Mouse (Mus musculus): ENCODE data around the gene 1700025G04Rik. TPM values are rescaled to one million over a fixed set of nuclear protein-coding genes. Genes with fewer than 3 reads are reported as not detected.

Gene 1700025G04Rik
- polyA plus RNA-seq, 2 experiments = 1.2 to 2.1 TPM

DNA sequence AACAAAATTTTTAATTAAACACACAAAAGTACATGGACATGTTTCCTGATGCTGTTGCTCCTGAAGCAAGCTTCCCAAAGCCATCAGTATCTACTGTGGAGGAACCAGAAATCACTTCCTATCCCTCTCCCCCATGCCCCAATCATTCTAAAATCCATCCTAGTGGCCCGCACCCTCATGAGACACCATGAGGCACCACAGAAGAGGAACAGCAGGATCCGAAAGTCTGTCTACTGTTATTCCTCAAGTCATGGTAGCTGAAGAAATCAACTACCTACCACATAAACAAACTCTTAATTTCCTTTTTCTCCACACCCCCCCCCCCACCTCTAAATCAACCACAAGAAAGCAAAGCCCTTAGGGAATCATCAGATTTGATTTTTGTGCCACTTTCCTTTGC lies 46.5 kb downstream of the 1700025G04Rik start:
- TF ChIP-seq CTCF (IDR thresholded peaks at IDR 0.05; ENCODE audit: low read depth) (no peak), EP300 (IDR thresholded peaks at IDR 0.05; ENCODE audit: low read depth) (no peak)
- H3K4me2 ChIP-seq (ENCODE audit: low read depth) = no peak overlapping the region
- H3K27ac ChIP-seq = no peak overlapping the region
- peaks cover 0 to 2% of the 10 kb centered on the region in 2 experiments; a peak in 1 of 4 replicates for H3K4me1 ChIP-seq (replicated peaks; ENCODE audit: control insufficient read depth in 2 of 2, insufficient read depth in 2 of 2, low read length in 1 of 2)
- no peaks in the 10 kb centered on the region for H3K36me3 ChIP-seq (replicated peaks; ENCODE audit: control insufficient read depth, insufficient read depth, low read depth)
- no peak overlapping the region for H3K4me3 ChIP-seq (ENCODE audit: insufficient read depth in 1 of 2, low read depth in 2 of 2, low read length in 2 of 2)
- DNase-seq (ENCODE audit: low read depth in 3 of 3, low spot score in 3 of 3) (no peak), ATAC-seq (ENCODE audit: insufficient read depth) (no peak)
- no peaks in the 10 kb centered on the region for H3K9me3 ChIP-seq (ENCODE audit: control insufficient read depth, low read length)
- WGBS (ENCODE audit: insufficient replicate concordance) = 59% methylated on average over 2 of the region's 2 CpGs
- no peak overlapping the region for H3K9ac ChIP-seq (replicated peaks)
- H3K27me3 ChIP-seq (ENCODE audit: control insufficient read depth, insufficient read depth, low read length) = no peaks in the 10 kb centered on the region

DNA sequence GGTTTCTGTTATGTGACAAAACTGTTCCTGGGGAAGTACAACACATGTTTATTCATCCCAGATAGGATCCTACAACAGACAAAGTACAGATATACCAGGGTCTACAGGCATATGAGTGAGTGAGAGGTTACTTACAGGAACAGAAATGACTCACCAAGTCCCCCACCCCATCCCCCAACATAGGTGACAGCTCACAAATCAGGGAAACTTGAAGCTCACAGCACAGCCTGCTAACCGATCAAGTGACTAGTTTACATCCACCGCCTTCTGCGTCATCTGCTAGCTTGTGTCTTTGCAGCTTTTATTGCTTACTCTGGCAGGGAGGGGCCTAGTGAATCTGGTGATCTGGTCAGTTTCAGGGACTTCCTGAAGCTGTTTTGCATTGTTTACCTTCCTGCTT lies 47.5 kb downstream of the 1700025G04Rik start:
- Histone ChIP-seq H3K27ac (no peak overlapping the region), H3K4me1 (replicated peaks; ENCODE audit: control insufficient read depth in 2 of 2, insufficient read depth in 2 of 2, low read length in 1 of 2) (peaks cover 0 to 2% of the 10 kb centered on the region in 2 experiments; a peak in 1 of 4 replicates), H3K27me3 (ENCODE audit: control insufficient read depth, insufficient read depth, low read length) (no peaks in the 10 kb centered on the region), H3K4me3 (ENCODE audit: insufficient read depth in 1 of 2, low read depth in 2 of 2, low read length in 2 of 2) (no peak overlapping the region), H3K9ac (replicated peaks) (no peak overlapping the region), H3K9me3 (ENCODE audit: control insufficient read depth, low read length) (no peaks in the 10 kb centered on the region), H3K36me3 (replicated peaks; ENCODE audit: control insufficient read depth, insufficient read depth, low read depth) (no peaks in the 10 kb centered on the region), H3K4me2 (ENCODE audit: low read depth) (no peak overlapping the region)
- no peak for DNase-seq (ENCODE audit: low read depth in 3 of 3, low spot score in 3 of 3)
- no peak for ATAC-seq (ENCODE audit: insufficient read depth)
- WGBS (ENCODE audit: insufficient replicate concordance) = 51% methylated on average over 3 of the region's 3 CpGs
- no peak for TF ChIP-seq EP300 (IDR thresholded peaks at IDR 0.05; ENCODE audit: low read depth)
- TF ChIP-seq CTCF (IDR thresholded peaks at IDR 0.05; ENCODE audit: low read depth) = no peak

DNA sequence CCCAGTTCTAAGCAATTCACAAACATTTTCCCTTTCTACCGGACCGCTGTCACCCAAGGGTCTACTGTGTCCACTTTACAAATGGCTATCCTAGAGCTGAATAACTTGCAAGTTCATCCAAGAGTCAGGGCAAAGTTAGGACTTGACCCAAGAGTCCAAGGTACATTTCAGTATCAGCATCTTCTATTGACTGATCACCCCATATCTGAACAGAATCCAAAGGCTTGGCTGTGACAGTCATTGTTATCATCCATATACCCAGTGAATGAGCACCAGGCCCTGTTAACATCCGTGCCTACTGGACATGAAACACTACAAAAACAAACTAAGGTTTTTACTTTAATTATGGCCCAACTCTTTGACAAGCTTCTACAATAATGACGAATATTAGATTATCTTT lies 48.9 kb downstream of the 1700025G04Rik start:
- H3K27ac ChIP-seq = no peak overlapping the region
- H3K4me1 ChIP-seq (replicated peaks; ENCODE audit: control insufficient read depth in 2 of 2, insufficient read depth in 2 of 2, low read length in 1 of 2) = peaks cover 0 to 2% of the 10 kb centered on the region in 2 experiments; a peak in 1 of 4 replicates
- no peak for TF ChIP-seq CTCF (IDR thresholded peaks at IDR 0.05; ENCODE audit: low read depth)
- no peak for TF ChIP-seq EP300 (IDR thresholded peaks at IDR 0.05; ENCODE audit: low read depth)
- H3K4me2 ChIP-seq (ENCODE audit: low read depth) = no peak overlapping the region
- no peaks in the 10 kb centered on the region for H3K9me3 ChIP-seq (ENCODE audit: control insufficient read depth, low read length)
- H3K4me3 ChIP-seq (ENCODE audit: insufficient read depth in 1 of 2, low read depth in 2 of 2, low read length in 2 of 2) = no peak overlapping the region
- no peak overlapping the region for H3K9ac ChIP-seq (replicated peaks)
- H3K36me3 ChIP-seq (replicated peaks; ENCODE audit: control insufficient read depth, insufficient read depth, low read depth) = no peaks in the 10 kb centered on the region
- no peak for DNase-seq (ENCODE audit: low read depth in 3 of 3, low spot score in 3 of 3)
- 73% methylated on average over 4 of the region's 4 CpGs for WGBS (ENCODE audit: insufficient replicate concordance)
- H3K27me3 ChIP-seq (ENCODE audit: control insufficient read depth, insufficient read depth, low read length) = no peaks in the 10 kb centered on the region
- ATAC-seq (ENCODE audit: insufficient read depth) = no peak

DNA sequence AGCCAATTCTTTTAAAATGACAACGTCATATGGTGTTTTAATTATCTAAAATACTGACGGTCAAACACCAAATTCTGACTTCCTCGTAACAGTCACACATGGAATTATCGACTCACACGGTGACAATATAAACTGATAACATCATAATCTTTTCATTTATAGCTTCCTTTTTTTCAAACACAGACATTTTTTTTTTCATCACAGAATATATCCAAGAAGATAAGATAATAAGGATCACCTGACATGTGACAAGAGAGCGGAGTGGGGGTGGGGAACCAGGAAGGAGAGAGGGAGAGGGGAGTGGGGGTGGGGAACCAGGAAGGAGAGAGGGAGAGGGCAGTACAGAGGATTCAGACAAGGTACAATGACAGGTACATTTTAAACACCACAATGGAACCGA lies 49.9 kb downstream of the 1700025G04Rik start:
- DNase-seq (ENCODE audit: low read depth in 3 of 3, low spot score in 3 of 3) (no peak), ATAC-seq (ENCODE audit: insufficient read depth) (no peak)
- 52% methylated on average over 7 of the region's 7 CpGs for WGBS (ENCODE audit: insufficient replicate concordance)

DNA sequence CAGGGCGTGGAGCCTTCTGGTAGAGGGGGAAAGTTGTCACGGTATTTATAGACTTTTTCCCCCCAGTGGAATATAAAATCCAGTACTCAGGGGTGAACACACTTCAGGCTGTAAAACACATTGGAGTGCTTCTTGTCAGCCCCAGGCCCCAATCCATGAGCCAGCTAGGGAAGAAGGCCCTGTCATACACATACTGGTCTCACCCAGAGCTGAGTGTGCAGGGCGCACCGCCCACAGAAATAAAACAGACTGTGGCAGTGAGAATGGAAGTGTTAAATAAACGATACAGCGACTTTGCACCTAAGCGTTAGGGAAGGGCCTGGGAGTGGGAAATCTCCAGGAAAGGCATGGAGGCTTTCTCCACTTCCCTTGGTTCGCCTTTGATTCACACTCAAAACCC lies 50.3 kb downstream of the 1700025G04Rik start:
- DNase-seq (ENCODE audit: low read depth in 3 of 3, low spot score in 3 of 3) (no peak), ATAC-seq (ENCODE audit: insufficient read depth) (no peak)
- 76% methylated on average over 8 of the region's 8 CpGs for WGBS (ENCODE audit: insufficient replicate concordance)
- Histone ChIP-seq H3K9ac (replicated peaks) (no peak overlapping the region), H3K27ac (no peak overlapping the region), H3K4me1 (replicated peaks; ENCODE audit: control insufficient read depth in 2 of 2, insufficient read depth in 2 of 2, low read length in 1 of 2) (peaks cover 0 to 2% of the 10 kb centered on the region in 2 experiments; a peak in 1 of 4 replicates), H3K27me3 (ENCODE audit: control insufficient read depth, insufficient read depth, low read length) (no peaks in the 10 kb centered on the region), H3K4me3 (ENCODE audit: insufficient read depth in 1 of 2, low read depth in 2 of 2, low read length in 2 of 2) (no peak overlapping the region), H3K4me2 (ENCODE audit: low read depth) (no peak overlapping the region), H3K9me3 (ENCODE audit: control insufficient read depth, low read length) (no peaks in the 10 kb centered on the region), H3K36me3 (replicated peaks; ENCODE audit: control insufficient read depth, insufficient read depth, low read depth) (no peaks in the 10 kb centered on the region)
- no peak for TF ChIP-seq EP300 (IDR thresholded peaks at IDR 0.05; ENCODE audit: low read depth)
- no peak for TF ChIP-seq CTCF (IDR thresholded peaks at IDR 0.05; ENCODE audit: low read depth)

More for the DNA sequence above, 49.9 kb downstream of the 1700025G04Rik start:
- no peak overlapping the region for H3K9ac ChIP-seq (replicated peaks)
- H3K36me3 ChIP-seq (replicated peaks; ENCODE audit: control insufficient read depth, insufficient read depth, low read depth) = no peaks in the 10 kb centered on the region
- no peaks in the 10 kb centered on the region for H3K9me3 ChIP-seq (ENCODE audit: control insufficient read depth, low read length)
- TF ChIP-seq EP300 (IDR thresholded peaks at IDR 0.05; ENCODE audit: low read depth) (no peak), CTCF (IDR thresholded peaks at IDR 0.05; ENCODE audit: low read depth) (no peak)
- no peaks in the 10 kb centered on the region for H3K27me3 ChIP-seq (ENCODE audit: control insufficient read depth, insufficient read depth, low read length)
- no peak overlapping the region for H3K4me2 ChIP-seq (ENCODE audit: low read depth)
- no peak overlapping the region for H3K4me3 ChIP-seq (ENCODE audit: insufficient read depth in 1 of 2, low read depth in 2 of 2, low read length in 2 of 2)
- no peak overlapping the region for H3K27ac ChIP-seq
- H3K4me1 ChIP-seq (replicated peaks; ENCODE audit: control insufficient read depth in 2 of 2, insufficient read depth in 2 of 2, low read length in 1 of 2) = peaks cover 0 to 2% of the 10 kb centered on the region in 2 experiments; a peak in 1 of 4 replicates
